Mouse (Mus musculus): Measurements from ENCODE around the gene Tmpo. TPM values are rescaled to one million over a fixed set of nuclear protein-coding genes. Genes with fewer than 3 reads are reported as not detected.

The Tmpo gene
- polyA plus RNA-seq, 1 experiment from 2014 or later, result 185 TPM

DNA sequence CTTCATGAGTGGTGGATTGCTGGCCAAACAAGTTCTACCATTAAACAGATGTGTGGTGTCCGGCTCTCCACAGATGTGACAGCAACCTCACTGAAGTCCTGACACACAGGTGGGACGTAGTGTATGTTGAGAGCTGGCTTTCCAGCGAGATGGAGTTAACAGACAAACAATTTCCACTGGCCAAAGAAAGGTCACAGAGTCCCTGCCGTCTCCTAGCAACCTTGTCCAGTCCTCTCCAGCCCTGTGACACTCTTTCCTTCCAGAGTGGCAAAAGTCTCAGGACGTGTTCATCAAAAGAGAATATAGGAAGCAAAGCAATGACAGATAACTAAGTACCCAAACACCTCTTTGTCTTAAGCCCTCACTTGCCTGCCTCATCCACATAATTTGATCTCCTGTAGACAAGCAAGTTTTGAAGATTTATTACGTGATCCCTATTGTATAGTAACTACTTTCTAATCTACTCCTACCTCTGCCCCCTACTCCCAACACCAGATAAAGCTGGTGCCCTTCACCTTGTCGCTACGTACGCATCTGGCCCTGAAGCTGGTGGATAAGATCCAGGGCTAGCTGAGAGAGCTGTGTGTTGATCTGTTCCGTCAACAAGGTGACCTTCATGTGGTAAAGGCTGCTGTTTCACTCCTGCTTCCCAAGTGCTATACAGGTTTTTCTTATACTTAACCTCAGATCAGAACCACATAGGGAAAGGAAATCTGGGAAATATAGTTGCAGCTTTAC, 54.3 kb downstream of the Tmpo start:
- H3K4me1 ChIP-seq (ENCODE audit: control insufficient read depth, insufficient read depth, low read length), result peaks cover 6% of the 10 kb centered on the region; the same call in 1 of the 2 replicates
- H3K27me3 ChIP-seq (replicated peaks; ENCODE audit: control insufficient read depth, insufficient read depth, low read length), result no peaks in the 10 kb centered on the region
- H3K27ac ChIP-seq (replicated peaks; ENCODE audit: low read depth, low read length), result no peak overlapping the region
- WGBS, result 71% methylated on average over 10 of the region's 10 CpGs
- H3K9ac ChIP-seq (ENCODE audit: low read depth, low read length), result no peak overlapping the region
- no peak overlapping the region for H3K4me2 ChIP-seq (ENCODE audit: low read depth, low read length)
- peaks cover 4% of the 10 kb centered on the region for H3K36me3 ChIP-seq (ENCODE audit: control insufficient read depth, insufficient read depth, low read length)
- no peak for DNase-seq (ENCODE audit: low spot score)
- H3K4me3 ChIP-seq (ENCODE audit: low read depth, low read length), result no peak overlapping the region
- 0 out of 2 replicates have a peak, but pooled peaks cover 3% of the 10 kb centered on the region for H3K9me3 ChIP-seq (ENCODE audit: control insufficient read depth, low read length)
- ATAC-seq (ENCODE audit: low read depth), result no peak

DNA sequence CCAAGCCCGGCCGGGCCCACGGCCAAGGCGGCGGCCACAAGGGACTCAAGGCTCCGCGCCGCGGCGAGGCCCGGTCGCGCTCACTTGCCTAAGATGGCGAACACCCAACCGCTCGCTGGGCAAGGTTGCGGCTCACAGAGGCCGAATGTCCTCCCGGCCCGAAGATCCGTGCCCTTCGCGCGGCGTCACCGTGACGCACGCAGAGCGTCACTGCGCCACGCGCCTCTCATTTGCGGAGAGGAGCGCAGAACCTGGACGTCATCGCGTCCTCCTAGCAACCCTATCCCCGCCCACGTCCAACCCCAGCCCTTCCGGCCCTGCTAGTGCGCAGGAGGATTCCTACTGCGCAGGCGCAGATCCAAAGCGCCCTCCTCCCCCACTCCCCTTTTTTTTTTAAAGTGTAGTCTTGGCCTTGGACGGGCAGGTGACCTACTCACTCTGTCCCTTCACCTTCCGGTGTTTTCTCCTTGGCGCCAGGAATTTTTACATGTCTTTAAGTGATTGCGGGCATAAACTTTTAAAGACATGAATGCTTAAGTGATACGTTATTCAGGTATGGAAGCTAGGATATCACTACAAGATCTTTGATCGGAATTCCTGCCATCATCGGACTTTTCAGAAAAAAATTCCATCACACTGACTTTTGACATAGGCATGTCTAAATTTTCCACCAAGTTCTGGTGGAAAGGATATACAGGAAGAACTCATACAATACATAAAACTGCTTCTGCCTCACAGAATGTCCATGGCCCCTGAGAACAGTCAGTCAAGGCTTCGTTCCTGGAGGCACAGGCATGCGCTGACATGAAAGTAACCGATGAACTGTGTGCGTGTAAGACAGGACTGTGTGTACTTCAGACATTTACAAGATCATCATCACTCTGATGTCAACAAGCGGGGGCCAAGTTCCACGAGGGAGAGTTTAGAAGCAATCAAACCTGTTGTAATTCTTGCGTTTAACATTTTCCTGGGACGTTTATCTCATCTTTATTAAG, 57.0 kb downstream of the Tmpo start, which contains the start of gene Slc25a3:
TSS of gene Slc25a3 (minus strand) at position 232 of the 995 bp plus-strand sequence.
- DNase-seq (ENCODE audit: low spot score) (peak; percentile 99), ATAC-seq (ENCODE audit: low read depth) (peak; percentile 100)
- Histone ChIP-seq H3K4me2 (ENCODE audit: low read depth, low read length) (peak within 1 kb of the TSS; percentile 91), H3K9me3 (ENCODE audit: control insufficient read depth, low read length) (no peaks in the 10 kb centered on the region), H3K9ac (ENCODE audit: low read depth, low read length) (peak within 1 kb of the TSS; percentile 99), H3K36me3 (ENCODE audit: control insufficient read depth, insufficient read depth, low read length) (peaks cover 30% of the 10 kb centered on the region), H3K4me3 (ENCODE audit: low read depth, low read length) (peak within 1 kb of the TSS; percentile 99), H3K4me1 (ENCODE audit: control insufficient read depth, insufficient read depth, low read length) (peaks cover 7% of the 10 kb centered on the region; the same call in 1 of the 2 replicates), H3K27me3 (replicated peaks; ENCODE audit: control insufficient read depth, insufficient read depth, low read length) (no peaks in the 10 kb centered on the region), H3K27ac (replicated peaks; ENCODE audit: low read depth, low read length) (peak within 1 kb of the TSS; percentile 94)
- 24% methylated on average over 27 of the region's 59 CpGs for WGBS

DNA sequence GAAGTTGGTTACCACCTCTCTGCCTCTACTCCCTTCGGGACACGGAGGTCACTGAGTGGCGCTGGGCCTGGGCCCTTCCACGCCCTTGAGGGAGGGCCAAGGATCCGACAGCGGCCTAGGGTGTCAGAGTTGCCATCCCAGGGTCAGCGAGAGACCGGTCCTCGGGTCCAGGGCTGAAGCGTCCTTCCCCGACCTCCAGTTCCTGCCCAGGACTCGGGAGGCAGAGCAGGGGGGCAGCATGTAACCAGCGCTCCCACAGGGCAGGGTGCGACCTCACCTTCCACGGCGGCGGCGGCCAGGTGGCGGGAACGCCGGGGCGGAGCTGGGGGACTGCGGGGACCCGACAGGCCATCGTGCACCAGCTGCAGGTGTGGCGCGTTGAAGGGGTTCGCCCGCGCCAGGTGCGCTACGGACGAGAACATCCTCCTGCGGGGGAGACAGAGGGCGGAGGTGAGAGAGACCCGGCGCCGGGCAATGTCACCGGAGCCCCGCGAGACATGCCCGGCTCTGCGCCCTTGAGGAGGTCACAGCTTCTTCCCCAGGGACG, 57.8 kb downstream of the Tmpo start:
- peak; percentile 41 for ATAC-seq (ENCODE audit: low read depth)
- Histone ChIP-seq H3K27me3 (replicated peaks; ENCODE audit: control insufficient read depth, insufficient read depth, low read length) (no peaks in the 10 kb centered on the region), H3K4me2 (ENCODE audit: low read depth, low read length) (peak overlapping the region; percentile 91), H3K9ac (ENCODE audit: low read depth, low read length) (peak overlapping the region; percentile 99), H3K9me3 (ENCODE audit: control insufficient read depth, low read length) (no peaks in the 10 kb centered on the region), H3K4me1 (ENCODE audit: control insufficient read depth, insufficient read depth, low read length) (peaks cover 7% of the 10 kb centered on the region; the same call in 1 of the 2 replicates), H3K4me3 (ENCODE audit: low read depth, low read length) (peak overlapping the region; percentile 99), H3K27ac (replicated peaks; ENCODE audit: low read depth, low read length) (peak overlapping the region; percentile 94), H3K36me3 (ENCODE audit: control insufficient read depth, insufficient read depth, low read length) (peaks cover 37% of the 10 kb centered on the region)
- DNase-seq (ENCODE audit: low spot score), result peak; percentile 11
- WGBS, result 0% methylated on average over 18 of the region's 44 CpGs

DNA sequence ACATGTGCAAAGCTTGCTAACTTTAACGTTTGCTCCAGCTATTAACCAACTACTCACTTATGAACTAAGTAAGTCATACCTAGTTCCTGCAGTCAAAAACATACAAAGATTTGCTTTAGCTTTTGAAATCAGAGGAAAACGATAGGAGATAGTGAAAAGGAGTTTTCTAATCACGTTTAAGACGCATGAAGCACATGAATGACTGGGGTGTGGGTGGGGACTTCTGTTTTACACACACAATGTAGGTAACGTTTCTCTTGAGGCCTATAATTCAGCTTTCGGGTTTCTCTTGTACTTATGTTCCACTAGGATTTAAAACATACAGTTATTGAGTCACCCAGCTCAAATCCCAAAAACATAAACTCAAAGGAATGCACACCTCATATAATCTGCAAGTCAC, 58.5 kb downstream of the Tmpo start:
- Histone ChIP-seq H3K27me3 (replicated peaks; ENCODE audit: control insufficient read depth, insufficient read depth, low read length) (no peaks in the 10 kb centered on the region), H3K4me1 (ENCODE audit: control insufficient read depth, insufficient read depth, low read length) (peaks cover 7% of the 10 kb centered on the region; the same call in 1 of the 2 replicates), H3K9me3 (ENCODE audit: control insufficient read depth, low read length) (no peaks in the 10 kb centered on the region), H3K4me2 (ENCODE audit: low read depth, low read length) (peak overlapping the region; percentile 91), H3K4me3 (ENCODE audit: low read depth, low read length) (peak overlapping the region; percentile 99), H3K27ac (replicated peaks; ENCODE audit: low read depth, low read length) (no peak overlapping the region), H3K36me3 (ENCODE audit: control insufficient read depth, insufficient read depth, low read length) (peaks cover 44% of the 10 kb centered on the region), H3K9ac (ENCODE audit: low read depth, low read length) (peak overlapping the region; percentile 99)
- no peak for ATAC-seq (ENCODE audit: low read depth)
- 34% methylated on average over 6 of the region's 6 CpGs for WGBS
- no peak for DNase-seq (ENCODE audit: low spot score)

DNA sequence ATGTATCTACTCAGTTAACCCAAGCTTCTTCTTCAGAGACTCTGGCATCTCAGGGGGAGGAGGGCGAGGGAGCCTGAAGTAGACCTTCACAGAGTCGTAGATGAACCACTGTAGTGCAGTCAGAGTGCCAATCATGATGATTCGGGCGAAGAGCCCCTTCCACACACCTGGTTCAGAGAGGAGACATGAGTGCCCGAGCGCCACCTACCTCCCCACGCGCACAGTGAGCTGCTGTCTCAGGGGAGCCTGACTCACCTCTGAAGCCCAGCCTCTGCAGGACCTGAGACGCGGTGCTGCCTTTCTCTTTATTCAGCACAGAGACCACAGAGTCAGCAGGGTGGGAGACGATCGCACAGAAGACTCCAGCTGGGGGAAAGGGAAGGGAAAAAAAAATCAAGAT, 64.2 kb downstream of the Tmpo start:
- ATAC-seq (ENCODE audit: low read depth) (no peak), DNase-seq (ENCODE audit: low spot score) (no peak)
- 89% methylated on average over 12 of the region's 12 CpGs for WGBS
- H3K27ac ChIP-seq (replicated peaks; ENCODE audit: low read depth, low read length), result no peak overlapping the region
- H3K4me2 ChIP-seq (ENCODE audit: low read depth, low read length), result no peak overlapping the region
- no peaks in the 10 kb centered on the region for H3K27me3 ChIP-seq (replicated peaks; ENCODE audit: control insufficient read depth, insufficient read depth, low read length)
- H3K9me3 ChIP-seq (ENCODE audit: control insufficient read depth, low read length), result peaks cover 17% of the 10 kb centered on the region; the same call in 1 of the 2 replicates
- H3K9ac ChIP-seq (ENCODE audit: low read depth, low read length), result no peak overlapping the region
- peaks cover 3% of the 10 kb centered on the region; the same call in 1 of the 2 replicates for H3K4me1 ChIP-seq (ENCODE audit: control insufficient read depth, insufficient read depth, low read length)
- H3K36me3 ChIP-seq (ENCODE audit: control insufficient read depth, insufficient read depth, low read length), result peaks cover 92% of the 10 kb centered on the region
- H3K4me3 ChIP-seq (ENCODE audit: low read depth, low read length), result no peak overlapping the region

DNA sequence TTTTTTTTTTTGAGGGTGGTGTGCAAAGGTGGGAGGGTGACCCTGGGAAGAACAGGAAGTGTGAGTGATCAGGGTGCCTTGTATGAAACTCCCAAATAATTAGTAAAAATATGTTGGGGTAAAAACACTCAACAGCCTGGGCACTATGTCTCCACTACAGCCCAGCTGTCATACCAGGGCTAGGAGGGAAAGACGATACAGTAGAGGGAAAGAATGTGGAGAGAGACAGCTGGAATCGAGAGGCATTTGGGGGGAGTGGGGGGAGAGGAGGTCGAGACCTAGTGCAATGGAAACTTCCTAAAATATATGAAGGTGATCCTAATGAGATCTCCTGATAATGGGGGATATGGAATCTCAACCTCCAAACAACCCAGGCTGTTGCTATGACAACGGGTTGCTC, 71.3 kb downstream of the Tmpo start:
- Histone ChIP-seq H3K4me3 (ENCODE audit: low read depth, low read length) (no peak overlapping the region), H3K4me2 (ENCODE audit: low read depth, low read length) (no peak overlapping the region), H3K4me1 (ENCODE audit: control insufficient read depth, insufficient read depth, low read length) (no peaks in the 10 kb centered on the region), H3K9me3 (ENCODE audit: control insufficient read depth, low read length) (peaks cover 22% of the 10 kb centered on the region; the same call in 1 of the 2 replicates), H3K9ac (ENCODE audit: low read depth, low read length) (no peak overlapping the region), H3K27ac (replicated peaks; ENCODE audit: low read depth, low read length) (no peak overlapping the region), H3K27me3 (replicated peaks; ENCODE audit: control insufficient read depth, insufficient read depth, low read length) (no peaks in the 10 kb centered on the region), H3K36me3 (ENCODE audit: control insufficient read depth, insufficient read depth, low read length) (peaks cover 24% of the 10 kb centered on the region)
- WGBS, result 64% methylated on average over 4 of the region's 4 CpGs
- DNase-seq (ENCODE audit: low spot score) (no peak), ATAC-seq (ENCODE audit: low read depth) (0 out of 2 replicates have a peak, but pooled peaks have one; percentile 32)

DNA sequence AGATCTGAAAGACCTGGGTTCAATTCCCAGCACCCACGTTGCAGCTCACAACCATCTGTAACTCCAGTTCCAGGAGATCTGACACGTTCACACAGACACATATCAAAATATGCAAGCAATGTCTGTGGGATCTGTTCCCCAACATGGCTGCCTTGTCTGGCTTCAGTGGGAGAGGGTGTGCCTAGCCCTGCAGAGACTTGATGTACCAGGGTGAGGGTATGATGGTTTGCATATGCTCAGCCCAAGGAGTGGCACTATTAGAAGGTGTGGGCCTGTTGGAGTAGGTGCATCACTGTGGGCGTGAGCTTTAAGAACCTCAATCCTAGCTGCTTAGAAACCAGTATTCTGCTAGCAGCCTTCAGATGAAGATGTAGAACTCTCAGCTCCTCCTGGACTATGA, 75.1 kb downstream of the Tmpo start:
- Histone ChIP-seq H3K9me3 (ENCODE audit: control insufficient read depth, low read length) (0 out of 2 replicates have a peak, but pooled peaks cover 4% of the 10 kb centered on the region), H3K27me3 (replicated peaks; ENCODE audit: control insufficient read depth, insufficient read depth, low read length) (no peaks in the 10 kb centered on the region), H3K27ac (replicated peaks; ENCODE audit: low read depth, low read length) (no peak overlapping the region), H3K4me2 (ENCODE audit: low read depth, low read length) (no peak overlapping the region), H3K4me3 (ENCODE audit: low read depth, low read length) (no peak overlapping the region), H3K4me1 (ENCODE audit: control insufficient read depth, insufficient read depth, low read length) (no peaks in the 10 kb centered on the region), H3K9ac (ENCODE audit: low read depth, low read length) (no peak overlapping the region), H3K36me3 (ENCODE audit: control insufficient read depth, insufficient read depth, low read length) (peaks cover 17% of the 10 kb centered on the region)
- DNase-seq (ENCODE audit: low spot score) (no peak), ATAC-seq (ENCODE audit: low read depth) (no peak)
- 66% methylated on average over 3 of the region's 3 CpGs for WGBS
